Mouse (Mus musculus) ES-Bruce4 (cell line): ENCODE data around the gene Sept9. TPM values are rescaled to one million over a fixed set of nuclear protein-coding genes. Genes with fewer than 3 reads are reported as not detected.
A peak's percentile ranks its signal among the peaks of the same experiment; 100 is the strongest.

Source experiments
- H3K27ac ChIP-seq: 2 replicates; pipeline ENCODE4 v1.5.1; 2012; ENCODE audit warnings: low read length, inconsistent platforms; ENCODE audit not compliant: insufficient read depth
- H3K27me3 ChIP-seq: 2 replicates; pipeline ENCODE4 v1.6.1; 2012; ENCODE audit warnings: mild to moderate bottlenecking, low read length, inconsistent platforms; ENCODE audit not compliant: control insufficient read depth, poor library complexity, insufficient read depth, severe bottlenecking
- H3K36me3 ChIP-seq: 2 replicates; pipeline ENCODE4 v1.6.1; 2012; ENCODE audit warnings: inconsistent platforms, mild to moderate bottlenecking, low read length, moderate library complexity; ENCODE audit not compliant: control insufficient read depth, poor library complexity, insufficient read depth, severe bottlenecking
- H3K4me1 ChIP-seq: one replicate; pipeline ENCODE4 v1.8.1; 2011; ENCODE audit warnings: low read length; ENCODE audit not compliant: control insufficient read depth, insufficient read depth
- H3K4me3 ChIP-seq: 2 replicates; pipeline ENCODE4 v1.5.1; 2011; ENCODE audit warnings: low read depth, mild to moderate bottlenecking, low read length
- H3K9ac ChIP-seq: 2 replicates; pipeline ENCODE4 v1.6.1; 2012; ENCODE audit warnings: low read depth, mild to moderate bottlenecking, inconsistent platforms; ENCODE audit not compliant: poor library complexity, severe bottlenecking
- H3K9me3 ChIP-seq: replicated peaks from 2 replicates; pipeline ENCODE4 v1.6.1; 2012; ENCODE audit warnings: mild to moderate bottlenecking, low read length, inconsistent platforms; ENCODE audit not compliant: control insufficient read depth, poor library complexity, insufficient read depth, severe bottlenecking
- CTCF ChIP-seq: IDR thresholded peaks from one replicate; pipeline ENCODE4 v1.8.1; 2011; ENCODE audit warnings: low read depth, low read length
- EP300 ChIP-seq: IDR thresholded peaks from 2 replicates; pipeline ENCODE4 v1.6.1; 2011; ENCODE audit warnings: low read depth, low read length; ENCODE audit not compliant: insufficient read depth
- POLR2A ChIP-seq: IDR thresholded peaks from one replicate; pipeline ENCODE4 v1.8.1; 2011; ENCODE audit warnings: low read length; ENCODE audit not compliant: insufficient read depth
- polyA plus RNA-seq: library from polyadenylated mRNA; stranded (reverse); fragments of >200 nt; gene quantifications from 2 replicates; pipeline ENCODE4 v1.2.4, GENCODE M21; 2011; ENCODE audit warnings: low read depth; ENCODE audit not compliant: missing spikeins, insufficient read depth, insufficient read length

The Sept9 gene
- polyA plus RNA-seq, 1 experiment = 123 TPM

GRCm38 (mm10) chr11:117163771-117164170 lies 35.7 kb upstream of the Sept9 start:
- peaks cover 5% of the 10 kb centered on the region for H3K4me1 ChIP-seq
- no peak overlapping the region for H3K4me3 ChIP-seq
- no peaks in the 10 kb centered on the region for H3K36me3 ChIP-seq
- no peaks in the 10 kb centered on the region for H3K27me3 ChIP-seq
- H3K9me3 ChIP-seq = no peaks in the 10 kb centered on the region
- no peak overlapping the region for H3K9ac ChIP-seq
- no peak overlapping the region for H3K27ac ChIP-seq
- TF ChIP-seq EP300 = no peak
- TF ChIP-seq POLR2A = no peak
- no peak for TF ChIP-seq CTCF

GRCm38 (mm10) chr11:117168278-117169087 lies 31.0 kb upstream of the Sept9 start:
- no peak overlapping the region for H3K27ac ChIP-seq
- no peaks in the 10 kb centered on the region for H3K36me3 ChIP-seq
- TF ChIP-seq POLR2A (no peak), EP300 (no peak), CTCF (no peak)
- no peaks in the 10 kb centered on the region for H3K27me3 ChIP-seq
- no peak overlapping the region for H3K4me3 ChIP-seq
- no peak overlapping the region for H3K9ac ChIP-seq
- no peaks in the 10 kb centered on the region for H3K4me1 ChIP-seq
- H3K9me3 ChIP-seq = no peaks in the 10 kb centered on the region

GRCm38 (mm10) chr11:117169088-117169635 lies 30.3 kb upstream of the Sept9 start:
- Histone ChIP-seq H3K9ac (no peak overlapping the region), H3K27ac (no peak overlapping the region), H3K27me3 (no peaks in the 10 kb centered on the region), H3K4me1 (no peaks in the 10 kb centered on the region), H3K36me3 (no peaks in the 10 kb centered on the region), H3K4me3 (no peak overlapping the region), H3K9me3 (no peaks in the 10 kb centered on the region)
- TF ChIP-seq POLR2A = no peak
- TF ChIP-seq EP300 = no peak
- no peak for TF ChIP-seq CTCF

GRCm38 (mm10) chr11:117169801-117170565 lies 29.5 kb upstream of the Sept9 start:
- Histone ChIP-seq H3K27ac (no peak overlapping the region), H3K4me1 (no peaks in the 10 kb centered on the region), H3K4me3 (no peak overlapping the region), H3K9me3 (no peaks in the 10 kb centered on the region), H3K36me3 (no peaks in the 10 kb centered on the region), H3K27me3 (no peaks in the 10 kb centered on the region), H3K9ac (no peak overlapping the region)
- no peak for TF ChIP-seq POLR2A
- TF ChIP-seq EP300 = no peak
- no peak for TF ChIP-seq CTCF

GRCm38 (mm10) chr11:117174098-117174892 lies 25.2 kb upstream of the Sept9 start:
- 0 out of 2 replicates have a peak overlapping the region, but pooled peaks have one; percentile 27 for H3K27ac ChIP-seq
- H3K4me1 ChIP-seq = no peaks in the 10 kb centered on the region
- no peak for TF ChIP-seq EP300
- TF ChIP-seq POLR2A = no peak
- no peak for TF ChIP-seq CTCF
- no peaks in the 10 kb centered on the region for H3K9me3 ChIP-seq
- no peaks in the 10 kb centered on the region for H3K36me3 ChIP-seq
- peak overlapping the region; percentile 16 for H3K9ac ChIP-seq
- H3K4me3 ChIP-seq = peak overlapping the region; percentile 64
- no peaks in the 10 kb centered on the region for H3K27me3 ChIP-seq
